Mouse (Mus musculus): ENCODE measurements around the gene Slco1c1.

The Slco1c1 gene

GRCm38 (mm10) chr6:141523747-141524640, at the start of gene Slco1c1:
Gene Slco1c1 (plus strand): TSS chr6:141524368.
- DNase-seq: no peak

GRCm38 (mm10) chr6:141474696-141475095, 49.5 kb upstream of the Slco1c1 start:
- DNase-seq: peak; percentile 49

GRCm38 (mm10) chr6:141485302-141486021, 38.7 kb upstream of the Slco1c1 start:
- peak; percentile 89 for DNase-seq

GRCm38 (mm10) chr6:141487266-141487665, 36.9 kb upstream of the Slco1c1 start:
- DNase-seq: peak; percentile 62

GRCm38 (mm10) chr6:141488619-141489018, 35.5 kb upstream of the Slco1c1 start:
- peak; percentile 76 for DNase-seq

GRCm38 (mm10) chr6:141494909-141495308, 29.3 kb upstream of the Slco1c1 start:
- DNase-seq: no peak

- no peak for DNase-seq
These were observed 28.3 kb upstream of the Slco1c1 start for GRCm38 (mm10) chr6:141495634-141496418.

GRCm38 (mm10) chr6:141499511-141499910, 24.7 kb upstream of the Slco1c1 start:
- no peak for DNase-seq

- DNase-seq: no peak
These were observed 23.0 kb upstream of the Slco1c1 start for GRCm38 (mm10) chr6:141501171-141501570.

- DNase-seq: no peak
These were observed 1.6 kb upstream of the Slco1c1 start for GRCm38 (mm10) chr6:141522541-141522940.

- no peak for DNase-seq
These were observed 1.6 kb downstream of the Slco1c1 start for GRCm38 (mm10) chr6:141525787-141526186.

- DNase-seq: no peak
These were observed 6.7 kb downstream of the Slco1c1 start for GRCm38 (mm10) chr6:141530865-141531264.

- no peak for DNase-seq
These were observed 13.1 kb downstream of the Slco1c1 start for GRCm38 (mm10) chr6:141537298-141537697.

- DNase-seq: no peak
These were observed 17.0 kb downstream of the Slco1c1 start for GRCm38 (mm10) chr6:141541136-141541535.

GRCm38 (mm10) chr6:141543344-141543743, 19.2 kb downstream of the Slco1c1 start:
- DNase-seq: no peak

- no peak for DNase-seq
These were observed 34.0 kb downstream of the Slco1c1 start for GRCm38 (mm10) chr6:141558118-141558517.

GRCm38 (mm10) chr6:141567366-141567765, 43.2 kb downstream of the Slco1c1 start:
- DNase-seq: no peak

GRCm38 (mm10) chr6:141567852-141568558, 43.8 kb downstream of the Slco1c1 start:
- DNase-seq: no peak

GRCm38 (mm10) chr6:141568559-141568946, 44.4 kb downstream of the Slco1c1 start:
- DNase-seq: no peak

GRCm38 (mm10) chr6:141576646-141577200, 52.6 kb downstream of the Slco1c1 start:
- no peak for DNase-seq

GRCm38 (mm10) chr6:141584791-141585403, 60.7 kb downstream of the Slco1c1 start:
- no peak for DNase-seq

GRCm38 (mm10) chr6:141590002-141590401, 65.8 kb downstream of the Slco1c1 start:
- DNase-seq: no peak
